Mouse (Mus musculus) midbrain, embryonic 15.5 days (tissue): ENCODE data around the gene Spata31d1b. TPM values are rescaled to one million over a fixed set of nuclear protein-coding genes. Genes with fewer than 3 reads are reported as not detected.
A peak's percentile ranks its signal among the peaks of the same experiment; 100 is the strongest.
"Not testable (repeated sequence)": the region's sequence is repeated elsewhere in the genome, so short reads cannot be mapped to it uniquely, and the experiment has no call there.

Experiments
- ATAC-seq: fragments of 200-750 bp; cut with Nextera tagmentation; replicated peaks from 2 replicates; pipeline ENCODE4 v1.8.0; 2017; ENCODE audit warnings: moderate TSS enrichment
- H3K27ac ChIP-seq: fragments of 300-500 bp; sonication (generic); 2 replicates; pipeline ENCODE4 v1.5.1; 2015; ENCODE audit warnings: mild to moderate bottlenecking, inconsistent platforms
- H3K27me3 ChIP-seq: fragments of 300-500 bp; sonication (generic); replicated peaks from 2 replicates; pipeline ENCODE4 v1.6.1; 2015; ENCODE audit warnings: inconsistent platforms
- H3K36me3 ChIP-seq: fragments of 300-500 bp; sonication (generic); replicated peaks from 2 replicates; pipeline ENCODE4 v1.6.1; 2015; ENCODE audit warnings: inconsistent platforms
- H3K4me1 ChIP-seq: fragments of 300-500 bp; sonication (generic); 2 replicates; pipeline ENCODE4 v1.6.1; 2015; ENCODE audit warnings: inconsistent platforms
- H3K4me2 ChIP-seq: fragments of 300-500 bp; sonication (generic); 2 replicates; pipeline ENCODE4 v1.6.1; 2015; ENCODE audit warnings: inconsistent platforms, mild to moderate bottlenecking, moderate library complexity
- H3K4me3 ChIP-seq: fragments of 300-500 bp; sonication (generic); 2 replicates; pipeline ENCODE4 v1.5.1; 2015; ENCODE audit warnings: mild to moderate bottlenecking, inconsistent platforms
- H3K9ac ChIP-seq: fragments of 300-500 bp; sonication (generic); 2 replicates; pipeline ENCODE4 v1.6.1; 2015; ENCODE audit warnings: mild to moderate bottlenecking, inconsistent platforms
- H3K9me3 ChIP-seq: fragments of 300-500 bp; sonication (generic); 2 replicates; pipeline ENCODE4 v1.6.1; 2016; ENCODE audit warnings: inconsistent platforms
- WGBS: fragments of 180-500 bp; shearing (Covaris S2); methylation state at CpG from one replicate; pipeline ENCODE4 v1.1.7; 2015; ENCODE audit warnings: mixed read lengths; 5-methylcytosine and 5-hydroxymethylcytosine counted together
- polyA plus RNA-seq: library from polyadenylated mRNA; unstranded; fragments of >200 nt; fragmentation: Nextera tagmentation; extraction: Ambion mirVana; gene quantifications from 2 replicates; pipeline ENCODE4 v1.2.1, GENCODE M21; 2015

Spata31d1b gene
- polyA plus RNA-seq, 1 experiment from 2014 or later: not detected

DNA sequence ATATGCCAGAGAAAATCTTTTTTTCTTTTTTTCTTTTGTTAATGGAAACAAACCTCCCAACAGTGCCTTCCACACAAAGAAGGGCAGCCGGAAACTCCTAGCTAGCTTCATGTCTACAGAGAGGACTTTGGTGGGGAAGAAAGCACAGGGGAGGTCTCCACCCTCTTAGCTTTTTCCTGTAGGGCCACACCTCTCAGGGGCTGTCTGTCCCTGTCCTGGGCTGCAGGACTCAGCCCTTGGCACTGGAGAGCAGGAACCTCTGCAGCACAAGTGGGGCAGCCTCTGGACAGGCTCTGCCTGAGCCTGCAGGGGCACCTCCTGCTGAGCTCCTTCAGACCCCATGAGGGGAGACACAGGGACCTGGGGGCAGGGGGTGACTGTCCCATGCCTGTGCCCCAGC lies 11.9 kb upstream of the Spata31d1b start:
- not testable (repeated sequence) for H3K36me3 ChIP-seq, ATAC-seq, H3K9me3 ChIP-seq, H3K4me3 ChIP-seq, H3K27ac ChIP-seq, H3K9ac ChIP-seq, H3K4me2 ChIP-seq, H3K27me3 ChIP-seq, H3K4me1 ChIP-seq
- 52% methylated on average over 1 of the region's 1 CpGs for WGBS

DNA sequence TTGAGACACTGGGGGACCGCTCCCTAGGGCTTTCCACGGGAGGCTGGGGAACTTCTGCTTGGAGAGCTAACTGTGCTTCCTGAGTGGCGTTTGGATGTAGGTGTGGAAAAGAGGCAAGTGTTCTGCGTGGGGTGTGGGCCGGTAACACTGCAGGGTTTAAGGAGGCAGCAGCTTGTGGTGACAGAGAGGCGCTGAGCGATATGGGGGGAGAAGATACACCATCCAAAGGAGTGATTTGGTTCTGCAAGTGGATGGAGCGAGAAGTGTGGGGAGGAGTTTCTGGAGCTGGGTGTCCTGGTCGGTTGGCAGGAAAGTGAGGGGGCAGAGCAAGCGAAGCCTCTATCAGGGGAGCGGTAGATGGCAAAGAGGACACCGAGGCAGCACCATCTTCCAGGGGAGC lies 8.6 kb upstream of the Spata31d1b start:
- WGBS: 89% methylated on average over 12 of the region's 12 CpGs
- Histone ChIP-seq H3K27ac (no peak overlapping the region), H3K27me3 (no peaks in the 10 kb centered on the region), H3K9ac (no peak overlapping the region), H3K4me1 (peaks cover 4% of the 10 kb centered on the region; the same call in 1 of the 2 replicates), H3K36me3 (no peaks in the 10 kb centered on the region), H3K9me3 (no peaks in the 10 kb centered on the region), H3K4me3 (no peak overlapping the region), H3K4me2 (no peak overlapping the region)
- no peak for ATAC-seq

DNA sequence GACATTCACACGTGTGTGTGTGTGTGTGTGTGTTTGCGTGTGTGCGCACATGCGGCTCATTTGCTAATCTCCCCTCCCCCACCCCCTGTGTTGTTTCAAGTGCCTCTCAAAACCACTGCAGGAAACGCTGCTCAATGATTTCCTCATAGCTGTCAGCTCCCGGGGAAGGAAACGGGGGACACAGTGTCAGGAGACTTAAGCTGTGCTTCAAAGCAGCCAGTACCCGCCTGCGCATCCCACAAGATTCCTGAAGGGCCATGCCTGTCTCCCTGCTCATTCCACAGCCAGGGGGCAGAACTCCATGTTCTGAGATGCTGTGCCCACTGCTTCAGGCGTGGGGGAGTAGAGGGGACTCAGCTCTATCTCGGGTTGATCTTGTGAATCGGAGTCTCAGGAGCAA lies 7.5 kb upstream of the Spata31d1b start:
- 43% methylated on average over 12 of the region's 12 CpGs for WGBS
- Histone ChIP-seq H3K27me3 (no peaks in the 10 kb centered on the region), H3K36me3 (no peaks in the 10 kb centered on the region), H3K9me3 (no peaks in the 10 kb centered on the region), H3K4me2 (no peak overlapping the region), H3K27ac (no peak overlapping the region), H3K9ac (no peak overlapping the region), H3K4me3 (no peak overlapping the region), H3K4me1 (peaks cover 4% of the 10 kb centered on the region; the same call in 1 of the 2 replicates)
- ATAC-seq: no peak; the same call in 1 of the 2 replicates

DNA sequence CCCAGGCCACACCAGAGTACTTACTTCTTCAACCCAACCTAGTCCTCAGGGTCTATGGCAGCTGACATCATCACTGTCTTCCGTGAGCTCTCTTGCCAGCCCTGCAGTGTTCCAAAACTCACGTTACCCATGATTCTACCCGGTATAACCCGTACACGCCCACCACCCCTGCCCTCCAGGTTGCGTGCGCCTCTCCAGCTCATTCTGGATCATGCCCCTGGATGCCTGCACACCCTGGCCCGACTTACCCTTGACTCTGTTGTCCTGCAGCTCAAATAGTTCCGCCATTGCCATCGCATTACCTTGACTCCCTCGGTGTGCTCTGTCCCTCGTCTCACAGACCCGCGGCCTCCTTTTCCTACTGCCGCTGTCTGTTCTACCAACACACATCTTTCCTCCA lies 1.9 kb upstream of the Spata31d1b start, which contains the start of gene Spata31d1a:
TSS of gene Spata31d1a (minus strand) at position 101 of the 400 bp plus-strand sequence.
- H3K27me3 ChIP-seq: no peaks in the 10 kb centered on the region
- no peaks in the 10 kb centered on the region for H3K36me3 ChIP-seq
- H3K9me3 ChIP-seq: no peaks in the 10 kb centered on the region
- H3K9ac ChIP-seq: no peak within 1 kb of the TSS
- 90% methylated on average over 15 of the region's 15 CpGs for WGBS
- H3K4me1 ChIP-seq: no peaks in the 10 kb centered on the region
- ATAC-seq: no peak
- H3K4me2 ChIP-seq: no peak within 1 kb of the TSS
- no peak within 1 kb of the TSS for H3K4me3 ChIP-seq
- H3K27ac ChIP-seq: no peak within 1 kb of the TSS

DNA sequence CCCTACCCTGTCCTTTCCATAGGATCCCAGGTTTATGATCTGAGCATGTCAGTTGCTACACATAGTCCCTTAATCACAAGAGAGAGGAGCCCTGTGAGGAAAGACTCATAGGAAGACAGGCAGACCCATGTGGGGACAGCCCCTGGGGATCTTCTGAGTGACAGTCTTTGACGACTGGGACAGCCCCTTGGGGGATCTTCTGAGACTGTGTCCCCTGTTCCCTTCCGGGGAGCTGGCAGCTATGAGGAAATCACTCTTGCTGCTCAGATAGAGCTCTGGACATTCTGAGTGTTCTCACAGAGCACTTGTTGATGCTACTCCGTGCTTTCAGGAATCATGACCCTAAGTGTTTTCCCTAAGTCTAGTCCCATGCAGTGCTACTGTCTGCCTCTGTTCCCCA lies 1.6 kb downstream of the Spata31d1b start:
- 49% methylated on average over 3 of the region's 3 CpGs for WGBS
- Histone ChIP-seq H3K27me3 (no peaks in the 10 kb centered on the region), H3K4me1 (no peaks in the 10 kb centered on the region), H3K4me3 (no peak overlapping the region), H3K27ac (no peak overlapping the region), H3K9ac (no peak overlapping the region), H3K9me3 (no peaks in the 10 kb centered on the region), H3K36me3 (no peaks in the 10 kb centered on the region), H3K4me2 (no peak overlapping the region)
- ATAC-seq: no peak

DNA sequence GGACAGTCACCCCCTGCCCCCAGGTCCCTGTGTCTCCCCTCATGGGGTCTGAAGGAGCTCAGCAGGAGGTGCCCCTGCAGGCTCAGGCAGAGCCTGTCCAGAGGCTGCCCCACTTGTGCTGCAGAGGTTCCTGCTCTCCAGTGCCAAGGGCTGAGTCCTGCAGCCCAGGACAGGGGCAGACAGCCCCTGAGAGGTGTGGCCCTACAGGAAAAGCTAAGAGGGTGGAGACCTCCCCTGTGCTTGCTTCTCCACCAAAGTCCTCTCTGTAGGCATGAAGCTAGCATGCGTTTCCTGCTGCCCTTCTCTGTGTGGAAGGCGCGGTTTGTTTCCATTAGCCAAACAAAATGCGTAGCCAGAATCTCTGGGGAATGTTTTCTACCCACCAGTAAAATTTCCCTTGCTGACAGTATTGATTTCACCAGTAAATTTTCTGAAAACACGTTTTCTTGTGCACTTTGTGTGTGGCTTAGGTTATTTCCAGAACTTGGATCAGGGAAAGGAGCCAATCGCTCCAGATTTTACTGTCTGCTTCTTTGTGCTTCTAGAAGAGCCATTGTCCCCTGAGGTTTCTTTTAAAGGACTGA lies 6.9 kb downstream of the Spata31d1b start:
- not testable (repeated sequence) for H3K27ac ChIP-seq, H3K9me3 ChIP-seq, H3K36me3 ChIP-seq, H3K27me3 ChIP-seq, H3K4me3 ChIP-seq, H3K9ac ChIP-seq, H3K4me1 ChIP-seq, H3K4me2 ChIP-seq, ATAC-seq
- WGBS: 47% methylated on average over 6 of the region's 6 CpGs

DNA sequence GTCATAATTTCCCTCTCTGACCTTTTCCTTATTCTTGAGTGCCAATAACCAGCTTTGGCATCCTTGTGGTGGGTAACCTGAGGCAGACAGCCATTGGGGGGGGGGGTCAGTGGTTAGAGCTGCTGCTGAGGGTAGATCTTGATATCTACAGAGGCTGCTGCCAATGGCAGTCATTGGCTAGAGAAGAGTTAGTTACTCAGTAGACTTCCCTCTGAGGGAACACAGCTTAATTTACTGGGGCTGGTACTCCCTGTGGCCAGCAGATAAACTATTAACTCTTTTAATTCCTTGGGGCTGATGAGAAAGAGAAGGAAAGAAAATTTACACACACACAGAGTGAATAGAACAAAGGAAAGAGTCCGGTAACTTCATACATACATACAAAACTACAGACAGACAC lies 7.4 kb downstream of the Spata31d1b start:
- Histone ChIP-seq H3K27ac (no peak overlapping the region), H3K4me1 (no peaks in the 10 kb centered on the region), H3K9ac (no peak overlapping the region), H3K27me3 (no peaks in the 10 kb centered on the region), H3K4me2 (no peak overlapping the region), H3K36me3 (no peaks in the 10 kb centered on the region), H3K9me3 (no peaks in the 10 kb centered on the region), H3K4me3 (no peak overlapping the region)
- no peak for ATAC-seq
- WGBS: 82% methylated on average over 1 of the region's 1 CpGs

DNA sequence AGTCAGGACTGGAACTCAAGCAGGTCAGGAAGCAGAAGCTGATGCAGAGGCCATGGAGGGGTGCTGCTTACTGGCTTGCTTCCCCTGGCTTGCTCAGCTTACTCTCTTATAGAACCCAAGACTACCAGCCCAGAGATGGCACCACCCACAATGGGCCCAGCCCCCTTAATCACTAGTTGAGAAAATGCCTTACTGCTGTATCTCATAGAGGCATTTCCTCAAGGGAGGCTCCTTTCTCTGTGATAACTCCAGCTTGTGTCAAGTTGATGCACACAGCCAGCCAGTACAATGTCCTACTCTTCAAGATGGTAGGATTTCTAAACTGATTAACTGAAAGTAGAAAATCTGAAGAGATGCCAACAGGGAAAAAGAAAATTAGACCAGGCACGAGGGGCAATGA lies 10.0 kb downstream of the Spata31d1b start:
- not testable (repeated sequence) for H3K27ac ChIP-seq, ATAC-seq, H3K27me3 ChIP-seq, H3K4me3 ChIP-seq, H3K36me3 ChIP-seq, H3K4me2 ChIP-seq, H3K9ac ChIP-seq, H3K4me1 ChIP-seq, H3K9me3 ChIP-seq
- 78% methylated on average over 1 of the region's 1 CpGs for WGBS

DNA sequence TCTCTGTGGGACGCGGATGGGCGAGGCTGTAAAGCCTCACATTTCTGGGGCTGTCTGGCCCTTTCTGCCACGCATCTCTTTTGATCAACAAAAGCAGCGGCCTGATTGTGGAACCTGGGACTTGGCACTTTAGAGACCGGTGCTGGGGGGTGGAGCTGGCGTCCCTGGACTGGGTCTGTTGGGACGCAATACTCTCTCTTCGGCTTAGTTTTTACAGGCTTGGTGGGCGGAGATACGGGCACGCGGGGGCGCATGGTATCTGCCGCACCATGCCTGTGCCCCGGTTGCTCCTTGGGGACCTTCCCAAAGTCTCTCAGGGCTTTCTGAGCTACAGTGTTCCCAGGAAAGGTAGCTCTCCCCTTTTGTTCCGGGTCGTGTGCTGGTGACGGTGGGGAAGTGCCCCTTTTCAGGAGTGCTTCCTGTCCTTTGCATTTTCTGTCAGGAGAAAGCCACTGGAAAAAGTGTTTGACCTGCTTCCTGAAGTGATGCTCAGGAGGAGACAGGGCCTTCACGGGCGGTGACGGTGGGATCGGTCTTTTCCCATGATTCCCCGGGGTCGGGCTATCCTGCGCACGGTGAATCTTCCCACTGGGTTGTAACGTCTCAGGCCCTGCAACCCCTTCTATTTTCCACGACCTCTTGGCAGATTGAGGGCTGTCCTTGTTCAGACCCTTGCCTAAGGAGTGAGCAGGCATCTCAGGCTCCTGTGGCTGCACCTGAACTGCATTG lies 14.2 kb downstream of the Spata31d1b start:
- no peak overlapping the region for H3K9ac ChIP-seq
- WGBS: 37% methylated on average over 29 of the region's 29 CpGs

DNA sequence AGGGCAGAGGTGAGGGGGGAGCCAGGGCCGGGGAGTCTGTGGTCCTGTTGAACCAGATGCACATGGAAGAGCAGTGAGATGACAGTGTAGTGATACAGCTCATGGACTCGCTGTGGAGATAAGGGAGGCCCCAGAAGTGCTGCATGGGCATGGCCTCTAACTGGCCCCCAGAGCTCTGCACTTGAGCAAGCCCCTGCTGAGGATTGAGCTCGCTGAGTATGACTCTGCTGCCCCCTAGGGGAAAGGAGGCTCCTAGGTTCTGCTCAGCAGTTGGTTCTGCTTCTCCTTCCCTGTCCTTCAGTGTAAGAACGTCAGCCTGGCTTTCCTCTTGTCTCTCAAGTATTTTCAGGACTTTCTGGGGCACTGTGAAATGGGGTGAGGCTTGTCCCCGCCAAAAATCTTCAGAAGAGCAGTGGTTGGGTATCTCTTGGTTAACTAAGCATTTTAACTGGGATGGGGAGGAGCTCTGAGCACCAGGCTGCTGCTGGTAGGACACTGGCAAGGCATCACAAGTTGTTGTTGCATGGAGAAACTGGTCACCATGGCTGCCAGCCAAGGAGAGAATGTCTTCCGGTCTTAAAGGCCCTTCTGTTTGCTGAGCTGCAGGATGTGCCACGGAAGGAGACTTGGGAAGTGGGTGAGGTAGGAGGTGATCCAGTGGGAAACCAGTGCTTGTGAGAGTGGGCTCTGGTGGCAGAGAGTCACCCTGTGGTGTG lies 16.5 kb downstream of the Spata31d1b start:
- Histone ChIP-seq H3K36me3 (no peaks in the 10 kb centered on the region), H3K27ac (no peak overlapping the region), H3K4me3 (no peak overlapping the region), H3K4me1 (0 out of 2 replicates have a peak, but pooled peaks cover 4% of the 10 kb centered on the region), H3K9ac (no peak overlapping the region), H3K27me3 (no peaks in the 10 kb centered on the region), H3K4me2 (no peak overlapping the region), H3K9me3 (no peaks in the 10 kb centered on the region)
- peak; percentile 84 for ATAC-seq
- 34% methylated on average over 7 of the region's 7 CpGs for WGBS

More for the DNA sequence above, 14.2 kb downstream of the Spata31d1b start:
- Histone ChIP-seq H3K27me3 (no peaks in the 10 kb centered on the region), H3K4me2 (peak overlapping the region; percentile 39), H3K4me1 (0 out of 2 replicates have a peak, but pooled peaks cover 4% of the 10 kb centered on the region), H3K4me3 (peak overlapping the region; percentile 19; the same call in 1 of the 2 replicates), H3K27ac (no peak overlapping the region), H3K9me3 (no peaks in the 10 kb centered on the region), H3K36me3 (no peaks in the 10 kb centered on the region)
- no peak for ATAC-seq

DNA sequence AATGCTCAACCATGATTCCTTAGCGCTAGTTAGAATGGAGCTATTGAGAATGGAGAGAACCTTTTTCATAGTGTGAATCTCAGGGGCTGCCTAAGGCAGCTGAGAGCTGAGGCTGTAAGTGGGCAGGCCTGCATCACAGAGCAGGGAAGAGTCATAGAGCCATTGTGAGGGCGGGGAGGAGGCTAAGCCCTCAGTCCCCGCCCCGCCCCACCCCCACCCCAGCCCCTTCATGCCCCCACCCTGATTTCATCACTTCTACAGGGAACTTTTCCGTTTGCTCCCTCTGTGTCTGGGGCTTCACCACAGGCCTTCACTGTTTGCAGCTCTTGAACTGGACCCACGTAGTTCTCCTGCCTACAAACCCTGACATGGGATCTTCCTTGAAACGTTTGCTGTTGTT lies 19.6 kb downstream of the Spata31d1b start, which contains the start of gene Spata31d1d:
TSS of gene Spata31d1d (minus strand) at position 101 of the 400 bp plus-strand sequence.
- ATAC-seq: no peak
- Histone ChIP-seq H3K4me1 (no peaks in the 10 kb centered on the region), H3K9ac (no peak within 1 kb of the TSS), H3K9me3 (no peaks in the 10 kb centered on the region), H3K36me3 (no peaks in the 10 kb centered on the region), H3K27ac (no peak within 1 kb of the TSS), H3K4me3 (no peak within 1 kb of the TSS), H3K27me3 (no peaks in the 10 kb centered on the region), H3K4me2 (no peak within 1 kb of the TSS)
- WGBS: 56% methylated on average over 7 of the region's 7 CpGs

DNA sequence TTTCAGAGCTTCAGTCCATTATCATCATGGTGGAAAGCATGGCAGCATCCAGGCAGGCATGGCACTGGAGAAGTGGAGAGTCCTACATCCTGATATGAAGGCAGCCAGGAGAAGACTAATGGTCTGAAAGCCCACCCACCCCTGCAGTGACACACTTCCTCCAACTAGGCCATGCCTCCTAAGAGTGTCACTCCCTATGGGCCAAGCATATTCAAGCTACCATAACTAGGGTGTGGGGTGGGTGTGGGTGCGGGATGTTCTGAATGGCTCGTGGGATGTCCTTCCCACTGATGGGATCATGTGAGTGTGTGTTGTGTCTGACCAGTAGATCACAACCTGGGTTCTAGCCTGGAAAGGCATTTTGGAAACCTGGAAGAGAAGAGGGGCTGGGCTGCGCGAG lies 21.9 kb downstream of the Spata31d1b start:
- H3K9me3 ChIP-seq: no peaks in the 10 kb centered on the region
- no peaks in the 10 kb centered on the region for H3K27me3 ChIP-seq
- H3K4me1 ChIP-seq: no peaks in the 10 kb centered on the region
- no peaks in the 10 kb centered on the region for H3K36me3 ChIP-seq
- no peak overlapping the region for H3K4me2 ChIP-seq
- no peak overlapping the region for H3K4me3 ChIP-seq
- H3K27ac ChIP-seq: no peak overlapping the region
- no peak for ATAC-seq
- 82% methylated on average over 4 of the region's 4 CpGs for WGBS
- H3K9ac ChIP-seq: no peak overlapping the region
